Mouse (Mus musculus) liver, postnatal 0 days (tissue): ENCODE data around the gene Gm20812. TPM values are rescaled to one million over a fixed set of nuclear protein-coding genes. Genes with fewer than 3 reads are reported as not detected.
"Not testable (repeated sequence)": the region's sequence is repeated elsewhere in the genome, so short reads cannot be mapped to it uniquely, and the experiment has no call there.

ENCODE experiments used
- ATAC-seq: fragments of 200-750 bp; cut with Nextera tagmentation; 2 replicates; pipeline ENCODE4 v1.8.0; 2017; ENCODE audit warnings: mild to moderate bottlenecking, moderate library complexity
- DNase-seq: peaks from one replicate; pipeline ENCODE4 v3.0.0-alpha.2; 2016
- H3K27ac ChIP-seq: fragments of 300-500 bp; sonication (generic); 2 replicates; pipeline ENCODE4 v1.5.1; 2014; ENCODE audit warnings: antibody characterized with exemption, moderate library complexity, mild to moderate bottlenecking, low read depth
- H3K27me3 ChIP-seq: fragments of 300-500 bp; sonication (generic); 2 replicates; pipeline ENCODE4 v1.6.1; 2014; ENCODE audit warnings: low read length, control low read depth, mixed read lengths; ENCODE audit not compliant: insufficient read depth
- H3K36me3 ChIP-seq: fragments of 300-500 bp; sonication (generic); replicated peaks from 2 replicates; pipeline ENCODE4 v1.6.1; 2014; ENCODE audit warnings: mild to moderate bottlenecking, control low read depth, low read length, moderate library complexity, mixed read lengths; ENCODE audit not compliant: insufficient read depth
- H3K4me1 ChIP-seq: fragments of 300-500 bp; sonication (generic); 2 replicates; pipeline ENCODE4 v1.6.1; 2014; ENCODE audit warnings: antibody characterized with exemption, mild to moderate bottlenecking, control low read depth; ENCODE audit not compliant: insufficient read depth
- H3K4me2 ChIP-seq: fragments of 300-500 bp; sonication (generic); 2 replicates; pipeline ENCODE4 v1.6.1; 2014; ENCODE audit warnings: low read depth, mild to moderate bottlenecking, low read length, moderate library complexity, mixed read lengths
- H3K4me3 ChIP-seq: fragments of 300-500 bp; sonication (generic); 2 replicates; pipeline ENCODE4 v1.5.1; 2014; ENCODE audit warnings: low read depth, low read length
- H3K9ac ChIP-seq: fragments of 300-500 bp; sonication (generic); replicated peaks from 2 replicates; pipeline ENCODE4 v1.6.1; 2014; ENCODE audit warnings: mild to moderate bottlenecking, moderate library complexity
- H3K9me3 ChIP-seq: fragments of 300-500 bp; sonication (generic); 2 replicates; pipeline ENCODE4 v1.6.1; 2016; ENCODE audit warnings: mild to moderate bottlenecking, control low read depth, low read length, mixed read lengths
- WGBS: fragments of 180-500 bp; shearing (Covaris S2); extraction: QIAGEN DNeasy Blood & Tissue Kit; methylation state at CpG from one replicate; pipeline ENCODE4 v1.1.7; 2014; ENCODE audit not compliant: insufficient replicate concordance; 5-methylcytosine and 5-hydroxymethylcytosine counted together
- polyA plus RNA-seq: library from polyadenylated mRNA; unstranded; fragments of >200 nt; fragmentation: Nextera tagmentation; extraction: Ambion mirVana; gene quantifications from 2 replicates; pipeline ENCODE4 v1.2.1, GENCODE M21; 2015

Gene Gm20812
- not detected in 2 replicates for polyA plus RNA-seq

DNA sequence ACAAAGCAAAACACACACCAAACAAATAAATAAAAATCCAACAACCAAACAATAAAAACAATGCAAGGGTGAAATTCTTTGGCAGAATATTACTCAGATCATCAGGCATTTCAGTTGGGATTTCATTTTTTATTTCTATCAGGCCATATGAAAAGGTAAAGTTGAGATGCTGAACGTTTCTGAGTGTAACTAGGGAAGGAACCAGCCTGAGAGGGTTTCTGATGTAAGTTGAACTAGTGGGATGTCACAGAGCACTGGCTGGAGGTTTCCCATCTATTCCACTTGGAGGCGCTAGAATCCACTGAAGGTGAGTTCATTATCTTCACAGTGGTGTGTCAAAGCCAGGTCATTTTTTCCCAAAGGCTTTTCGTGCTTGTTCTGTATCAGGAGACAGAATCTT lies at the start of gene Gm20812:
TSS of gene Gm20812 (plus strand) at position 301 of the 400 bp plus-strand sequence.
- H3K4me2 ChIP-seq, H3K27ac ChIP-seq, H3K4me3 ChIP-seq, DNase-seq, H3K9ac ChIP-seq, H3K9me3 ChIP-seq, H3K4me1 ChIP-seq, H3K36me3 ChIP-seq, ATAC-seq, H3K27me3 ChIP-seq: not testable (repeated sequence)
- WGBS: no CpG with 5 or more reads among the region's 3 CpGs

Other genes starting within 250 kb of the Gm20812 start
- not detected in 2 replicates for gene Gm29554, start 108.0 kb upstream of the Gm20812 start, polyA plus RNA-seq